Mouse (Mus musculus) hindbrain, embryonic 14.5 days (tissue): Measurements from ENCODE around the gene Sec23b. TPM values are rescaled to one million over a fixed set of nuclear protein-coding genes. Genes with fewer than 3 reads are reported as not detected.
A peak's percentile ranks its signal among the peaks of the same experiment; 100 is the strongest.

ENCODE experiments used
- ATAC-seq: fragments of 200-750 bp; cut with Nextera tagmentation; 2 replicates; pipeline ENCODE4 v1.8.0; 2017; ENCODE audit warnings: moderate number of reproducible peaks, mild to moderate bottlenecking, moderate TSS enrichment, moderate library complexity; ENCODE audit not compliant: low FRiP score
- DNase-seq: peaks from one replicate; pipeline ENCODE4 v3.0.0-alpha.2; 2015; ENCODE audit warnings: low spot score
- H3K27ac ChIP-seq: fragments of 300-500 bp; sonication (generic); 2 replicates; pipeline ENCODE4 v1.5.1; 2014; ENCODE audit warnings: mild to moderate bottlenecking, moderate library complexity
- H3K27me3 ChIP-seq: fragments of 300-500 bp; sonication (generic); 2 replicates; pipeline ENCODE4 v1.6.1; 2014; ENCODE audit warnings: mild to moderate bottlenecking, low read length, mixed read lengths; ENCODE audit not compliant: control insufficient read depth, insufficient read depth
- H3K36me3 ChIP-seq: fragments of 300-500 bp; sonication (generic); replicated peaks from 2 replicates; pipeline ENCODE4 v1.6.1; 2014; ENCODE audit not compliant: control insufficient read depth, insufficient read depth
- H3K4me1 ChIP-seq: fragments of 300-500 bp; sonication (generic); replicated peaks from 2 replicates; pipeline ENCODE4 v1.6.1; 2014; ENCODE audit warnings: antibody characterized with exemption, low read length, mixed read lengths; ENCODE audit not compliant: control insufficient read depth, insufficient read depth
- H3K4me2 ChIP-seq: fragments of 300-500 bp; sonication (generic); replicated peaks from 2 replicates; pipeline ENCODE4 v1.6.1; 2014; ENCODE audit warnings: mild to moderate bottlenecking, moderate library complexity
- H3K4me3 ChIP-seq: fragments of 300-500 bp; sonication (generic); replicated peaks from 2 replicates; pipeline ENCODE4 v1.5.1; 2014; ENCODE audit warnings: mild to moderate bottlenecking, low read length
- H3K9ac ChIP-seq: fragments of 300-500 bp; sonication (generic); 2 replicates; pipeline ENCODE4 v1.6.1; 2014
- H3K9me3 ChIP-seq: fragments of 300-500 bp; sonication (generic); 2 replicates; pipeline ENCODE4 v1.6.1; 2016; ENCODE audit warnings: low read length; ENCODE audit not compliant: control insufficient read depth
- WGBS: fragments of 180-500 bp; shearing (Covaris S2); extraction: QIAGEN DNeasy Blood & Tissue Kit; methylation state at CpG from one replicate; pipeline ENCODE4 v1.1.7; 2014; 5-methylcytosine and 5-hydroxymethylcytosine counted together
- polyA plus RNA-seq: library from polyadenylated mRNA; unstranded; fragments of >200 nt; fragmentation: Nextera tagmentation; extraction: Ambion mirVana; gene quantifications from 2 replicates; pipeline ENCODE4 v1.2.1, GENCODE M21; 2014

Sec23b gene
- polyA plus RNA-seq = 64.3 and 69.5 TPM in 2 replicates

DNA sequence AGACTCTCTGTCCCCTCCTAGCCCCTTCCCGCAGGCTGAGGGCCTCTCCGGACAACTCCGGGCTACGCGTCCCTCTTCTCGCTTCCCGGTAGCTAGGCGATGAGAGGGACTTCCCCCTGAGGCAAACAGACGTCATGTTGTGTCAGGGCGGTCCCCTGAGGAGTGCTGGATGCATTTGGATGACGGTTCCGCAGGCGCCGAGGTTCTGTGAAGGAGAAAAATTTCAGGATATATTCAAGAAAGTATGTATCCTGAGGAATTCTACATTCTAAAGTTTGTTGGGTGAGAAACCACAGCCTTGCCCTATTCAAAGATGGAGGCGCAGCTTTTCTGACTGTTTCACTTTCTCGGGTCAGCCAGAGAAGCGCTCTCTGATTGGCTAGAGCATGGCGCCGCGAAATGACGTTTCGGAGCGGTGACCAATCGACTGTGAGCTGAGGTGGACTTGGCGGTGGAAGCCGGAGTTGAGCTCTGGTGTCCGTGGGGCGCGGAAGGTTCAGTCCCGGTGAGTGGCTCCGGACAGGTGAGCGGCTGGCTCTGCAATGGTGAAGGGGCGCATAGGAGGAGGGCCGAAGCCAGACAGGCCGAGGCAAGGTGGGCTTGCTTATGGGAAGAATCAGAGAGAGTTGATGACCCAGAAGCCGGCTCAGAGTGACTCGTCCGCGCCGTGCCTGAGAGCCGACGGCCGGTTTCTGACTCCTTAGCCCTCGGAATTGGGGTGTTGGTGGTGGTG lies at the start of gene Sec23b:
Gene Sec23b (plus strand): TSS at position 410 of the 733 bp plus-strand sequence.
- Histone ChIP-seq H3K9me3 (no peaks in the 10 kb centered on the region), H3K4me3 (peak within 1 kb of the TSS; percentile 71), H3K36me3 (peaks cover 14% of the 10 kb centered on the region; the same call in 1 of the 2 replicates), H3K9ac (peak within 1 kb of the TSS; percentile 74), H3K4me1 (peaks cover 15% of the 10 kb centered on the region), H3K4me2 (peak within 1 kb of the TSS; percentile 67), H3K27ac (peak within 1 kb of the TSS; percentile 79), H3K27me3 (no peaks in the 10 kb centered on the region)
- under 1% methylated on average over 44 of the region's 44 CpGs for WGBS
- ATAC-seq (peak; percentile 98), DNase-seq (peak; percentile 97)

DNA sequence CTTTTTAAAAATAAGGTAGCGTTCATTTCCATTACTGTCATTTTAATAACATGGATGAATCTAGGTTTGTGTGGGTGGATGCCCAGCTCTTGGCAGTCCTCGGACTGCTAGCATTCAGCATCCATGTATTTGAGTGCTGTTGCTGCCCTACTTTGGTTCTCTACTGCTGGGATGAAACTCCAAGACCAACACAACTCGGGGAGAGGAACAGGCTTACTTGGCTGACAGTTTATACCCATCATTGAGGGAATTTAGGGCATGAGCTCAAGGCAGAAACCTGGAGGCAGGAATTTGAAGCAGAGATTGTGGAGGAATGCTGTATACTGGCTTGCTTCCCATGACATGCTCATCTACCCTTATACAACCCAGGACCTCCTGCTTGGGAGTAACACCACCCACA lies 41.4 kb upstream of the Sec23b start:
- Histone ChIP-seq H3K36me3 (peaks cover 37% of the 10 kb centered on the region), H3K4me2 (no peak overlapping the region), H3K27me3 (no peaks in the 10 kb centered on the region), H3K27ac (no peak overlapping the region), H3K9ac (no peak overlapping the region), H3K4me3 (no peak overlapping the region), H3K9me3 (no peaks in the 10 kb centered on the region), H3K4me1 (no peaks in the 10 kb centered on the region)
- ATAC-seq = no peak
- DNase-seq = no peak
- WGBS = 88% methylated on average over 3 of the region's 3 CpGs

DNA sequence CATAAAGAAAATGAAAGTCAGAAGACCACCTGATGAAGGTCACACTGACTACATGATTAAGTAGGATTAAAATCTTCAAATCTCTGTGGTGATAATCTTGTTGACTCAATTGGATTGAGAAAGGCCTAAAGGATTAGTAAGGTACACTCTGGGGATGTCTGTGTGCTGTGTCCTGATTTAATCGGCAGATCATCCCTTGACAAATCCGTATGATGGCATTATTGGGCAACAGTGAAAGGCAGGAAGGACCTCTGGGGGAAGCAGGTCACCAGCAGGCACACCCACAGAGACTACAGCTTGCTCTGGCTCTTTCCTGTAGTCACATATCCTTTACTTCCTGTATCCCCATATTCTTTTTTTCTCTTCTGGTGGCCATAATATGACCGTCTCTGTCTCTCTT lies 36.3 kb upstream of the Sec23b start:
- Histone ChIP-seq H3K9ac (no peak overlapping the region), H3K27ac (no peak overlapping the region), H3K27me3 (no peaks in the 10 kb centered on the region), H3K4me2 (no peak overlapping the region), H3K4me3 (no peak overlapping the region), H3K9me3 (no peaks in the 10 kb centered on the region), H3K36me3 (peaks cover 39% of the 10 kb centered on the region), H3K4me1 (no peaks in the 10 kb centered on the region)
- 80% methylated on average over 3 of the region's 3 CpGs for WGBS
- DNase-seq (no peak), ATAC-seq (no peak)

GRCm38 (mm10) chr2:144525856-144526255 lies 30.2 kb upstream of the Sec23b start:
- peaks cover 23% of the 10 kb centered on the region for H3K4me1 ChIP-seq
- no peaks in the 10 kb centered on the region for H3K27me3 ChIP-seq
- no peaks in the 10 kb centered on the region for H3K9me3 ChIP-seq
- H3K4me3 ChIP-seq = peak overlapping the region; percentile 89
- DNase-seq (no peak), ATAC-seq (no peak)
- H3K9ac ChIP-seq = peak overlapping the region; percentile 71; the same call in 1 of the 2 replicates
- H3K27ac ChIP-seq = no peak overlapping the region
- peak overlapping the region; percentile 75 for H3K4me2 ChIP-seq
- 40% methylated on average over 10 of the region's 10 CpGs for WGBS
- H3K36me3 ChIP-seq = peaks cover 25% of the 10 kb centered on the region

DNA sequence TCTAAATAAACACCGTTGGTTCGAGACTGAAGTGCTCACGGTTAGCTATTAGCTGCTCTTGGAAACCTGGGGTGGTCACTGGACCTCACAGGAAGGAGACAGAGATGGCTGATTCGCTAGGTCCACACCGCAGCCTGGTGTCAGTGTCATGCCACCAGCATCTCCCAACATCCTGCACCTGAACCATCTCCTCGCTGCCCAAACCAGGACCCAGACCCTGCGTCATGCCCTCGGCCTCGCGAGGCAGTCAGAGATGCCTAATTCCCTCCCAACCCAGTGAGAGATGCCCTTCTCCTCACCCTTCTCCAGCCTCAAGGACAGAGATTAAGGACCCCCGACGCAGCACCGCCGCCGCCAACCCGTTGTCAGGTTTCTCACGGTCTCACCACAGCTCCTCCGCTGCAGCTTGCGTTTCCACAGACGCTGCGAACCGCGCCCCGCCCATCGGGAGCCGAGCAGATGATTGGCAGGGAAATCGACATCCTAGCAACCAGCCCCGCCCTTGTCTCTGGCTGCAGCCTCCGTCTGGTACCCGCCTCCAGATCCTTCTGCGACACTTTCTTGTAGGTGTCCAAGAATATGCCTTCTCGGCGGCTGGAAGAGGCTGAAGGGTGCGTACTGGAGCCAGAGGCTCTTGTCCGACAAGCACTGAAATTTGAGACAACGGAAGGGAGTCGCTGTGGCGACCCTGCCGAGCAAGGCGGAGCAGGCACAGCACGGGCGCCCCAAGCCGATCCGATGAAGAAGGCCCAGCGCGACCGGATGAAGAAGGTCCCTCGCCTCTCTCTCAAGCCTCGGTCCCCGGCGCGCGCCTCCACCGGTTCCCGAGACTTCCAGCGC lies 28.8 kb upstream of the Sec23b start, which contains the start of the genes Dzank1 and Polr3f:
Gene Dzank1 (minus strand): TSS at position 434 of the 840 bp plus-strand sequence.
Gene Polr3f (plus strand): TSS at position 738 of the 840 bp plus-strand sequence.
- Histone ChIP-seq H3K4me1 (peaks cover 23% of the 10 kb centered on the region), H3K27ac (peak within 1 kb of the TSS; percentile 94), H3K4me2 (peak within 1 kb of the TSS; percentile 75), H3K9me3 (no peaks in the 10 kb centered on the region), H3K9ac (peak within 1 kb of the TSS; percentile 71), H3K36me3 (peaks cover 21% of the 10 kb centered on the region), H3K27me3 (no peaks in the 10 kb centered on the region), H3K4me3 (peak within 1 kb of the TSS; percentile 89)
- WGBS = under 1% methylated on average over 56 of the region's 56 CpGs
- peak; percentile 94 for DNase-seq
- ATAC-seq = peak; percentile 98

- DNase-seq = no peak
- Histone ChIP-seq H3K4me3 (peak overlapping the region; percentile 89), H3K27me3 (no peaks in the 10 kb centered on the region), H3K27ac (peak overlapping the region; percentile 94), H3K4me2 (peak overlapping the region; percentile 75), H3K9ac (peak overlapping the region; percentile 71), H3K4me1 (peaks cover 23% of the 10 kb centered on the region), H3K36me3 (peaks cover 24% of the 10 kb centered on the region), H3K9me3 (no peaks in the 10 kb centered on the region)
- ATAC-seq = peak; percentile 64
- WGBS = 0% methylated on average over 25 of the region's 25 CpGs
Observed at GRCm38 (mm10) chr2:144527821-144528174, 28.2 kb upstream of the Sec23b start.

GRCm38 (mm10) chr2:144537123-144537522 lies 18.9 kb upstream of the Sec23b start:
- Histone ChIP-seq H3K4me2 (no peak overlapping the region), H3K9ac (no peak overlapping the region), H3K9me3 (no peaks in the 10 kb centered on the region), H3K4me3 (no peak overlapping the region), H3K4me1 (no peaks in the 10 kb centered on the region), H3K27me3 (no peaks in the 10 kb centered on the region), H3K36me3 (peaks cover 93% of the 10 kb centered on the region), H3K27ac (no peak overlapping the region)
- WGBS = 95% methylated on average over 7 of the region's 7 CpGs
- ATAC-seq = no peak
- no peak for DNase-seq

- Histone ChIP-seq H3K4me2 (no peak overlapping the region), H3K27ac (no peak overlapping the region), H3K4me1 (no peaks in the 10 kb centered on the region), H3K4me3 (no peak overlapping the region), H3K36me3 (peaks cover 94% of the 10 kb centered on the region), H3K27me3 (no peaks in the 10 kb centered on the region), H3K9ac (no peak overlapping the region), H3K9me3 (no peaks in the 10 kb centered on the region)
- DNase-seq (no peak), ATAC-seq (no peak)
- WGBS = 85% methylated on average over 4 of the region's 4 CpGs
Observed at GRCm38 (mm10) chr2:144541246-144541645, 14.8 kb upstream of the Sec23b start.

GRCm38 (mm10) chr2:144543670-144544069 lies 12.4 kb upstream of the Sec23b start:
- Histone ChIP-seq H3K4me2 (no peak overlapping the region), H3K4me3 (no peak overlapping the region), H3K9me3 (no peaks in the 10 kb centered on the region), H3K27ac (no peak overlapping the region), H3K4me1 (no peaks in the 10 kb centered on the region), H3K27me3 (no peaks in the 10 kb centered on the region), H3K36me3 (peaks cover 93% of the 10 kb centered on the region), H3K9ac (no peak overlapping the region)
- 94% methylated on average over 6 of the region's 6 CpGs for WGBS
- ATAC-seq (no peak), DNase-seq (no peak)
